Comparison of ENCODE assay signal across 7 mouse cellular contexts in the genomic region with DNA sequence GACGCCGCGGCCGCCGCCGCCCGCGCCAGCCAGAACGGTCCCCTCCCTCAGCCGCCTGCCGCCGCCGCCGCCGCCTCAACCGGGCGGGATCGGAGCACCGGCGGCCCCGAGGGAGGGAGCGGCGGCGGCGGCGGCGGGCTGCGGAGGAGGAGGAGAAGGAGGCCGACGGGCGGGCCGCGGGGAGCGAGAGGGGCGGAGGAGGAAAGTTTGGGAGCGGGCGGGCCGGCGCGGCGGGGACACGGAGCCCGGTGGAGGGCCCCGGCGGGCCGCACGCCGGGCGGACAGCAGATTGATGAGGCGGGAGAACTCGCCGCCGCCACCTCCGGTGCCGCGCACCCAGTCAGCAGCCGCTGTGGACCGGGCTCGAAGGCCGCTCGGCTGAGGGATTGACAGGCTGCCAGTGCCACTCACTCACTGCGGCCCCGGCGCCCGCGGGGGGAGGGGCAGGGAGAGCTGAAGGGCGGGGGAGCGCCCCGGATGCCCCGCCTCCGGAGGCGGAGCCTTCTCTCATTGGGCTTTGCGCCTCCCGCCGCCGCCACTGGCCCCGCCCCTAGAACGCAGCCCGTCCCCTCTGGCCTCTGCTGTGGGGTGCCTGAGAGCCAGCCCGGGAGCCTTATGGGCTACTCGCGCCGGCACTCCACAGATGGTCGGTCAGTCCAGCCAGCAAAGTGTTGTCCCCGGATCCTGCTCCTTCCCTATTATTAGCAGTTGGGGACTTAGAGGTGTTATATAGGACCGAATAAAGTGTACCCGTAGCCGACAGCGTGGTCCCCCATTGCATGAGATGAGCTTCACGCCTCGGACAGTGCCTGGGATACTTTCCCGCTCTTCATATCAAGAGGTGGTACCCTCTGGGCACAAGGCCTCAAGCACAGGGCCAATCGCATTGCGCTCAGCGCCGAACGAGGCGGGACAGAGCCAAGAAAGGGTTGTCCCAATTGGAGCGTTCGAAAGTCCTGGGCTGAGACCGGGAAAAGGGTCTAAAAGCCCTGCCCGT. TPM values are rescaled to one million over a fixed set of nuclear protein-coding genes. Genes with fewer than 3 reads are reported as not detected.
DNase-seq lines count a peak whose midpoint lies in the region; ATAC-seq and TF ChIP-seq lines count a peak whose summit lies in the region.

A gene (minus strand): TSS at position 838 of the 997 bp plus-strand sequence.

- H3K36me3 ChIP-seq in embryonic facial prominence, embryonic 11.5 days (replicated peaks; ENCODE audit: control insufficient read depth, insufficient read depth, low read depth, low read length): no peaks in the 10 kb centered on the region
- H3K36me3 ChIP-seq in kidney, adult 2 months (ENCODE audit: control insufficient read depth, insufficient read depth, low read length): no peaks in the 10 kb centered on the region
- H3K36me3 ChIP-seq in limb, embryonic 12.5 days: no peaks in the 10 kb centered on the region
- no peaks in the 10 kb centered on the region for H3K36me3 ChIP-seq in midbrain, embryonic 15.5 days (replicated peaks)
- no peaks in the 10 kb centered on the region for H3K36me3 ChIP-seq in spleen, adult 2 months (ENCODE audit: control insufficient read depth, insufficient read depth, low read length)

- peak within 1 kb of the TSS; percentile 93 for H3K4me3 ChIP-seq in embryonic facial prominence, embryonic 11.5 days (ENCODE audit: low read depth, low read length)
- H3K4me3 ChIP-seq in kidney, adult 2 months (ENCODE audit: insufficient read depth, low read depth, low read length): peak within 1 kb of the TSS; percentile 99
- H3K4me3 ChIP-seq in limb, embryonic 12.5 days (replicated peaks): peak within 1 kb of the TSS; percentile 96
- peak within 1 kb of the TSS; percentile 63 for H3K4me3 ChIP-seq in midbrain, embryonic 15.5 days
- peak within 1 kb of the TSS; percentile 76 for H3K4me3 ChIP-seq in spleen, adult 2 months (ENCODE audit: extremely low read depth, insufficient read depth, insufficient read length)

- H3K27me3 ChIP-seq in embryonic facial prominence, embryonic 11.5 days (ENCODE audit: control insufficient read depth, insufficient read depth, low read length): no peaks in the 10 kb centered on the region
- no peaks in the 10 kb centered on the region for H3K27me3 ChIP-seq in kidney, adult 2 months (replicated peaks; ENCODE audit: control insufficient read depth, insufficient read depth, low read length)
- peaks cover 20% of the 10 kb centered on the region for H3K27me3 ChIP-seq in limb, embryonic 12.5 days
- H3K27me3 ChIP-seq in midbrain, embryonic 15.5 days (replicated peaks): no peaks in the 10 kb centered on the region
- peaks cover 16% of the 10 kb centered on the region for H3K27me3 ChIP-seq in spleen, adult 2 months (ENCODE audit: control insufficient read depth, insufficient read depth, low read length)

- WGBS in embryonic facial prominence, embryonic 11.5 days: under 1% methylated on average over 59 of the region's 102 CpGs
- WGBS in kidney, adult 2 months: under 1% methylated on average over 91 of the region's 102 CpGs
- WGBS in limb, embryonic 12.5 days: under 1% methylated on average over 95 of the region's 102 CpGs
- under 1% methylated on average over 66 of the region's 102 CpGs for WGBS in midbrain, embryonic 15.5 days
- WGBS in spleen, adult 2 months: under 1% methylated on average over 92 of the region's 102 CpGs

- peak within 1 kb of the TSS; percentile 90 for H3K4me2 ChIP-seq in embryonic facial prominence, embryonic 11.5 days (ENCODE audit: low read depth, low read length)
- peak within 1 kb of the TSS; percentile 94 for H3K4me2 ChIP-seq in limb, embryonic 12.5 days
- H3K4me2 ChIP-seq in midbrain, embryonic 15.5 days: peak within 1 kb of the TSS; percentile 93

- H3K4me1 ChIP-seq in embryonic facial prominence, embryonic 11.5 days (ENCODE audit: control insufficient read depth, insufficient read depth, low read length): no peaks in the 10 kb centered on the region
- H3K4me1 ChIP-seq in kidney, adult 2 months (ENCODE audit: control insufficient read depth, insufficient read depth, low read length): no peaks in the 10 kb centered on the region
- peaks cover 22% of the 10 kb centered on the region for H3K4me1 ChIP-seq in limb, embryonic 12.5 days (replicated peaks)
- peaks cover 21% of the 10 kb centered on the region for H3K4me1 ChIP-seq in midbrain, embryonic 15.5 days
- peaks cover 4% of the 10 kb centered on the region; the same call in 1 of the 2 replicates for H3K4me1 ChIP-seq in spleen, adult 2 months (ENCODE audit: control insufficient read depth, insufficient read depth, insufficient read length)

- no peaks in the 10 kb centered on the region for H3K9me3 ChIP-seq in embryonic facial prominence, embryonic 11.5 days (replicated peaks; ENCODE audit: control insufficient read depth, low read length)
- no peaks in the 10 kb centered on the region for H3K9me3 ChIP-seq in limb, embryonic 12.5 days
- no peaks in the 10 kb centered on the region for H3K9me3 ChIP-seq in midbrain, embryonic 15.5 days

- peak within 1 kb of the TSS; percentile 93 for H3K9ac ChIP-seq in embryonic facial prominence, embryonic 11.5 days (replicated peaks; ENCODE audit: low read length)
- peak within 1 kb of the TSS; percentile 97 for H3K9ac ChIP-seq in limb, embryonic 12.5 days (replicated peaks)
- peak within 1 kb of the TSS; percentile 81 for H3K9ac ChIP-seq in midbrain, embryonic 15.5 days

- peak; percentile 18 for TF ChIP-seq POLR2A in kidney, adult 2 months (IDR thresholded peaks at IDR 0.05; ENCODE audit: low read depth, low read length)
- TF ChIP-seq POLR2A in spleen, adult 2 months (IDR thresholded peaks at IDR 0.05; ENCODE audit: low read depth, low read length): peak; percentile 44; the same call in 1 of the 2 replicates

- DNase-seq in adrenal gland, postnatal 14 days: peak; percentile 99
- peak; percentile 98 for DNase-seq in embryonic facial prominence, embryonic 11.5 days (ENCODE audit: low spot score)
- DNase-seq in heart, adult 18-20 months: peak; percentile 96 to 97
- peak; percentile 98 for DNase-seq in kidney, adult 2 months
- DNase-seq in spleen, adult 2 months (ENCODE audit: low read depth in 1 of 2, low spot score in 2 of 2): peak; percentile 80 to 95

- ATAC-seq in embryonic facial prominence, embryonic 11.5 days (replicated peaks; ENCODE audit: insufficient number of reproducible peaks, low FRiP score, low TSS enrichment, low read depth): peak; percentile 92
- ATAC-seq in limb, embryonic 12.5 days (ENCODE audit: insufficient number of reproducible peaks, insufficient read depth, low FRiP score, low TSS enrichment, low read depth): peak; percentile 91
- ATAC-seq in midbrain, embryonic 15.5 days (replicated peaks): peak; percentile 93

- TF ChIP-seq CTCF in kidney, adult 2 months (conservative IDR thresholded peaks at IDR 0.05; ENCODE audit: insufficient read depth, insufficient read length, low read depth, low read length): no peak
- no peak for TF ChIP-seq CTCF in spleen, adult 2 months (IDR thresholded peaks at IDR 0.05; ENCODE audit: extremely low read depth, insufficient read depth, insufficient read length, insufficient replicate concordance)

- peak within 1 kb of the TSS; percentile 99 for H3K27ac ChIP-seq in embryonic facial prominence, embryonic 11.5 days (replicated peaks; ENCODE audit: low read depth, low read length)
- peak within 1 kb of the TSS; percentile 36 for H3K27ac ChIP-seq in kidney, adult 2 months (ENCODE audit: insufficient read depth, low read depth, low read length)
- H3K27ac ChIP-seq in limb, embryonic 12.5 days: peak within 1 kb of the TSS; percentile 98
- H3K27ac ChIP-seq in midbrain, embryonic 15.5 days: peak within 1 kb of the TSS; percentile 92
- peak within 1 kb of the TSS; percentile 65 for H3K27ac ChIP-seq in spleen, adult 2 months (ENCODE audit: insufficient read depth, low read length)

RNA-seq across cellular contexts. Expression of the gene that starts here (rescaled TPM):
- total RNA-seq in adrenal gland, postnatal 14 days (2021): 73.9 and 75.9 TPM in 2 replicates
- polyA plus RNA-seq in embryonic facial prominence, embryonic 11.5 days (2014; fragmentation: Nextera tagmentation; extraction: Ambion mirVana): 48.9 and 53.2 TPM in 2 replicates
- total RNA-seq in heart, adult 18-20 months (2021): 10 to 100 TPM in 1 of 2 experiments, 1 to 10 TPM in 1; 8.2 to 11.0 TPM
- polyA plus RNA-seq in kidney, adult 2 months (2012; rRNA removed): 5.6 and 7.1 TPM in 2 replicates
- polyA plus RNA-seq in limb, embryonic 12.5 days (2016; fragmentation: Nextera tagmentation; extraction: Ambion mirVana): 19.6 and 25.1 TPM in 2 replicates
- 102 and 106 TPM in 2 replicates for polyA plus RNA-seq in midbrain, embryonic 15.5 days (2015; fragmentation: Nextera tagmentation; extraction: Ambion mirVana)
- polyA plus RNA-seq in spleen, adult 2 months (2012; rRNA removed): 4.3 and 4.6 TPM in 2 replicates

Comparison
In these comparisons a context has a peak if more than half of its experiments do, and no peak if none do; other contexts are left out.
1. Peak in every context shown above with its lines: DNase-seq, ATAC-seq, H3K4me3 ChIP-seq and H3K27ac ChIP-seq.
2. H3K27ac ChIP-seq: peak in every context shown above with its lines; median percentile 99 in embryonic facial prominence, embryonic 11.5 days; 98 in limb, embryonic 12.5 days; 92 in midbrain, embryonic 15.5 days; 65 in spleen, adult 2 months; 36 in kidney, adult 2 months.